ENCODE assay signal across 24 mouse cellular contexts in the genomic region with DNA sequence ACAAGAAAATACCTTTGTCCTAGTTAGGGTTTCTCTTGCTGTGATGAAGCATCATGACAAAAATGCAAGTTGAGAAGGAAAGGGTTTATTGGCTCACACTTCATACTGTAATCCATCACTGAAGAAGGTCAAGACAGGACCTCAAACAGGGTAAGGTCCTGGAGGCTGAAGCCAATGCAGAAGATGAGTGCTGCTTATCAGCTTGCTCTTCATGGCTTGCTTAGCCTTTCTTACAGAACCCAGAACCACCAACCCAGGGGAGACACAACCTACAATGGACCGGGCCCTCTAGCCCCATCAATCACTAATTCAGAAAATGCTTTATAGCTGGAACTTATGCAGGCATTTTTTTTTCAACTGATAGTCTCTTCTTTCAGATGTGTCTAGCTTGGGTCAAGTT.
"Had no signal": no experiment of that assay in that cellular context is flagged by ENCODE, and none has a peak within 500 bp of the region (broad histone marks: within the 10 kb centered on the region; RNA-seq: fewer than 3 reads in every experiment).

No protein-coding gene starts in this region.

- H3K27me3 ChIP-seq: heart, embryonic 12.5 days; hindbrain, embryonic 12.5 days; limb, embryonic 13.5 days; limb, embryonic 15.5 days; liver, embryonic 12.5 days had no signal

- DNase-seq: gastrocnemius, adult 2 months; gastrocnemius, postnatal 10 days; gastrocnemius, postnatal 25 days; heart, adult 2 months; heart, postnatal 14 days; heart, postnatal 36 days; kidney, adult 18-20 months; kidney, adult 8-10 months; kidney, postnatal 10 days; kidney, postnatal 25 days; kidney, postnatal 4 days had no signal

- H3K27ac ChIP-seq: gastrocnemius, adult 2 months; heart, adult 2 months; hindbrain, embryonic 10.5 days; hindbrain, embryonic 12.5 days; hindbrain, embryonic 14.5 days; layer of hippocampus, adult 2 months; left cerebral cortex, adult 2 months; limb, embryonic 13.5 days; limb, embryonic 15.5 days; liver, embryonic 12.5 days had no signal

- H3K4me1 ChIP-seq: hindbrain, embryonic 10.5 days; hindbrain, embryonic 12.5 days; limb, embryonic 13.5 days; limb, embryonic 15.5 days had no signal

- H3K4me2 ChIP-seq: heart, embryonic 12.5 days; hindbrain, embryonic 12.5 days; hindbrain, embryonic 14.5 days; limb, embryonic 13.5 days; limb, embryonic 15.5 days; liver, embryonic 12.5 days had no signal

- H3K9ac ChIP-seq: heart, embryonic 12.5 days; hindbrain, embryonic 12.5 days; hindbrain, embryonic 14.5 days; limb, embryonic 13.5 days; limb, embryonic 15.5 days; liver, embryonic 12.5 days had no signal

- ATAC-seq: forebrain, embryonic 16.5 days; hindbrain, embryonic 16.5 days; inflammation-experienced regulatory T-cells, adult 6 months; intestine, embryonic 16.5 days; liver, embryonic 12.5 days had no signal

- H3K4me3 ChIP-seq: gastrocnemius, adult 2 months; heart, adult 2 months; heart, embryonic 12.5 days; hindbrain, embryonic 10.5 days; hindbrain, embryonic 12.5 days; layer of hippocampus, adult 2 months; left cerebral cortex, adult 2 months; limb, embryonic 13.5 days; limb, embryonic 15.5 days; liver, embryonic 12.5 days had no signal

- H3K9me3 ChIP-seq: heart, embryonic 12.5 days; hindbrain, embryonic 10.5 days; limb, embryonic 15.5 days; liver, embryonic 12.5 days had no signal
